Mouse (Mus musculus) cortical plate, adult 2 months (tissue): ENCODE measurements around the gene Cldn3. TPM values are rescaled to one million over a fixed set of nuclear protein-coding genes. Genes with fewer than 3 reads are reported as not detected.

ENCODE experiments used
- H3K27ac ChIP-seq: fragments of 200-500 bp; 2 replicates; pipeline ENCODE4 v1.5.1; 2012; ENCODE audit warnings: low read length, control low read depth, inconsistent platforms; ENCODE audit not compliant: insufficient read depth
- H3K4me1 ChIP-seq: fragments of 200-500 bp; 2 replicates; pipeline ENCODE4 v1.6.1; 2011; ENCODE audit warnings: low read length; ENCODE audit not compliant: control insufficient read depth, insufficient read depth
- H3K4me3 ChIP-seq: fragments of 200-500 bp; 2 replicates; pipeline ENCODE4 v1.5.1; 2011; ENCODE audit warnings: mild to moderate bottlenecking, low read length, control low read depth; ENCODE audit not compliant: insufficient read depth
- CTCF ChIP-seq: fragments of 200-500 bp; IDR thresholded peaks from 2 replicates; pipeline ENCODE4 v1.5.1; 2011; ENCODE audit warnings: mild to moderate bottlenecking, control low read depth, low read length; ENCODE audit not compliant: insufficient read depth; ENCODE audit errors: extremely low read depth
- POLR2A ChIP-seq: fragments of 200-500 bp; IDR thresholded peaks from 2 replicates; pipeline ENCODE4 v1.6.1; 2011; ENCODE audit warnings: mild to moderate bottlenecking, low read length, control low read depth; ENCODE audit not compliant: insufficient read depth; ENCODE audit errors: extremely low read depth
- polyA plus RNA-seq: library from polyadenylated mRNA; depleted of rRNA; stranded (reverse); fragments of >200 nt; gene quantifications from 2 replicates; pipeline ENCODE4 v1.2.3, GENCODE M21; 2012

Gene Cldn3
- polyA plus RNA-seq, 1 experiment, result 0.21 TPM

- H3K27ac ChIP-seq, result no peak overlapping the region
- no peaks in the 10 kb centered on the region for H3K4me1 ChIP-seq
- no peak for TF ChIP-seq POLR2A
- TF ChIP-seq CTCF, result no peak
- H3K4me3 ChIP-seq, result no peak overlapping the region
Measured at GRCm38 (mm10) chr5:134965852-134966821, 19.9 kb upstream of the Cldn3 start.

- Histone ChIP-seq H3K4me1 (no peaks in the 10 kb centered on the region), H3K27ac (no peak overlapping the region), H3K4me3 (no peak overlapping the region)
- TF ChIP-seq CTCF, result no peak
Measured at GRCm38 (mm10) chr5:134967164-134967944, 18.7 kb upstream of the Cldn3 start.

- TF ChIP-seq CTCF (no peak), POLR2A (no peak)
- H3K27ac ChIP-seq, result no peak overlapping the region
- H3K4me1 ChIP-seq, result no peaks in the 10 kb centered on the region
- H3K4me3 ChIP-seq, result no peak overlapping the region
Measured at GRCm38 (mm10) chr5:134970671-134971070, 15.3 kb upstream of the Cldn3 start.

GRCm38 (mm10) chr5:134973081-134973480 is 12.9 kb upstream of the Cldn3 start:
- Histone ChIP-seq H3K4me1 (no peaks in the 10 kb centered on the region), H3K4me3 (no peak overlapping the region), H3K27ac (no peak overlapping the region)
- no peak for TF ChIP-seq CTCF
- TF ChIP-seq POLR2A, result no peak

GRCm38 (mm10) chr5:134973526-134973925 is 12.5 kb upstream of the Cldn3 start:
- Histone ChIP-seq H3K4me3 (no peak overlapping the region), H3K27ac (no peak overlapping the region), H3K4me1 (no peaks in the 10 kb centered on the region)
- TF ChIP-seq CTCF, result no peak
- TF ChIP-seq POLR2A, result no peak

DNA sequence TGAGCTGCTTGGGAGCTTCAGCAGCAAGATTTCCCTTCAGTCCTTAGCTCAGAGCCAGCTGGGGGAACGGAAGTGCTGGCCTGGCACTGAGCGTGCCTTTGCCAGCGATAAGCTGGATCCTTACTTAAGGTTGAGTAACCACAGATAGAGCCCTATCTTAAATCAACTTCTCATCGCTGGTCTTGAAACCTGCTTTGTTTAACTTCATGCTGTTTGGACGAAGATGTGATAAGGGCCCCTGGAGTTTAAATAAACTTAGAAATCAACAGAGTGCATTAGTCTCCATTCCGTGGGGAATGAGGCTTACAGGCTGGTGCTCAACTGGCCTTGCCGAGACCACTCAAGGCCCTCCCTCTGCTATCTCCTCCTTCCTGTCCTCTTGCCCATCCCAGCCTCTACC is 11.7 kb upstream of the Cldn3 start:
- Histone ChIP-seq H3K4me1 (no peaks in the 10 kb centered on the region), H3K27ac (no peak overlapping the region), H3K4me3 (no peak overlapping the region)
- no peak for TF ChIP-seq CTCF
- no peak for TF ChIP-seq POLR2A

GRCm38 (mm10) chr5:134974921-134975320 is 11.1 kb upstream of the Cldn3 start:
- no peak overlapping the region for H3K4me3 ChIP-seq
- H3K4me1 ChIP-seq, result no peaks in the 10 kb centered on the region
- H3K27ac ChIP-seq, result no peak overlapping the region
- TF ChIP-seq POLR2A (no peak), CTCF (no peak)

GRCm38 (mm10) chr5:134976164-134976563 is 9.8 kb upstream of the Cldn3 start:
- H3K27ac ChIP-seq, result no peak overlapping the region
- H3K4me3 ChIP-seq, result no peak overlapping the region
- H3K4me1 ChIP-seq, result no peaks in the 10 kb centered on the region
- TF ChIP-seq POLR2A, result no peak
- TF ChIP-seq CTCF, result no peak

GRCm38 (mm10) chr5:134976577-134977250 is 9.3 kb upstream of the Cldn3 start:
- Histone ChIP-seq H3K4me3 (no peak overlapping the region), H3K4me1 (no peaks in the 10 kb centered on the region), H3K27ac (no peak overlapping the region)
- TF ChIP-seq POLR2A (no peak), CTCF (no peak)
